Mouse (Mus musculus): Measurements from ENCODE around the gene Erich4. TPM values are rescaled to one million over a fixed set of nuclear protein-coding genes. Genes with fewer than 3 reads are reported as not detected.
"Not testable (repeated sequence)": the region's sequence is repeated elsewhere in the genome, so short reads cannot be mapped to it uniquely, and the experiment has no call there.

Erich4 gene
- polyA plus RNA-seq, 3 experiments from 2014 or later: not detected

DNA sequence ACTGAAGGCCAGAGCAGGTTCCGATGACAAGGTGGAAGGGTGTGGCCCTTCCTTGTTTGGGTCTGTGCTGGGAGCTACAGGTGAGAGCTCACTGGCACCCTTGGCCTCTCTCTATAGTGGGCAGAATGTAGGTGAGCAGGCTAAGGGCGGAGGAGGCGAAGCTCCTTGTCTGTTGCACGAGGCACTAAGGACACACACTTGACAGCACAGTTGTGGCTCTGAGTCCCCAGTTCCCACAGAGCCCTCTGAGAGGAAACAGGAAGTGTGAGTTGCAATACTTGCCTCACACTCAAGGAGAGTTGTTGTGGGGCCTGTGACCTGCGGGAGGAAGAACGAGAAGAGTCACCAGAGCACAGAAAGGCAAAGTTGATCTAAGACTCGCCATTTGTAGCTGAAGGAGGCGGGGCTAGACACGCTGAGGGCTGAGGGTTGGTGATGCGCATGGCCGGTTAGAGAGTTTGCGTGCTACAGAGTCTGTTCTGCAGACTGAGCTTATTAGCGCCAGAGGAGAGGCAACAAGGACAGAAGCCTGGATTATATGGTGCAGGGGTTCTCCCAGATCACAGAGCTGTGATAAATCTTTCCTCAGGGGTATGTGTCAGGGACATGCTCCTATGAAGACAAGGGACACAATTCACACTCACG lies 38.8 kb downstream of the Erich4 start:
- peak; percentile 93 for ATAC-seq

DNA sequence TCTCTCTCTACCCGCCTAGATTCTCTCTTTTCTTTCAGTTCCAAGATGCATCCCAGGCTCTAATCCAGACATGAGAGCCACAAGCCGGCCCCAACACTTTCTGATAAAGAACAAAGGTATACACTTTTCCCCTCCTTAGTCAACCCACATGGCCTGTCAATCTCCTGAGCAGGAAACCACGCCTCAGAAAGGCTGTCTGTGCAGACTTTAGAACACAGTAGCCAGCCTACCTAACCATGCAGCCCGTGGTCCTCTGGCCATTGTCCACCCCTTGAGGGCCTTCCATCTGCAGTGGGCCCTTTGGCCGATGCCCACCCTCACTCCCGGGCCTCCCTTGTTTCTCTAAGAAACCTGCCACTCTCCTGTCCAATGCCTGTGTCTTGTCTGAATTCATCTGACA lies 39.4 kb downstream of the Erich4 start:
- ATAC-seq: peak; percentile 66

GRCm38 (mm10) chr7:25575870-25576269 lies 39.8 kb downstream of the Erich4 start:
- no peak for ATAC-seq

- ATAC-seq: no peak
Observed at GRCm38 (mm10) chr7:25575105-25575504, 40.6 kb downstream of the Erich4 start.

DNA sequence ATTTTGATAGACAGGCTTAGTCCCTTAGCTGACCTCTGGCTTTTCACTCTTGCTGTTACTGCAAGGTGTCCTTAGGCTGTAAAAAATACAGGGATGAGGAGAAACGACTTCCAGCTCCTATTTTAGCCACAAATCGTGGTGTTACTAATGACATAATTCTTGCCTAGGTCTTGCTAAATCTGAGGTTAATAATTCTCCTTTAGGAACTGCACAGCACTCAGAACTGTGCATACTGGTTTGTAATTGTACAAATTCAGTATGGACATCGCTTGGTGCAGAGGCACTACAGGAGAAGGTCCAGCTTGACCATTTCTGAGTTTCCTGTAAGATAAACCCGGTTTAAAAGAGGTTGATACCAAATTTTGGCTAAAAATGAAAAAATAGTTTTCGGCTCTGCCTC lies 41.9 kb downstream of the Erich4 start:
- not testable (repeated sequence) for ATAC-seq

DNA sequence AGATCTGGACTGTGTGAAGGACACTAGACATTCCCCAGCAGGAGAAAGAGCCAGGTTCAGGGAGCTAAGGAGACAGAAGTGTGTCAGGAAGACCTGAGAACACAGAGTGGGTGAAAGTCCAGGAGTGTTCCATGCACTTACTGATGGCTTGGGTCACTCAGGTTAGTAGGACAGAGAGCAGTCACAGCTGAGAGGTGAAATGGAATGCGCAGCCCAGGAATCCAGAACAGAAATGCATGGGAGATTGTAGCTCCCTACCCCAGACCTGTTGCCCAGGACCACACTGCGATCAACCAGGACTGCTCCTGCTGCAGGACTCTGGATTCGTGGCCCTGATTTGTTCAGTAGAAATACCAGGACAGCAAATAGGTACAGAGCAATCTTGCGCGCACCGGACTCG lies 47.0 kb downstream of the Erich4 start:
- no peak for ATAC-seq

Other genes with a start within 250 kb of the Erich4 start
- gene Cnfn, start 246.2 kb downstream of the Erich4 start, polyA plus RNA-seq (2017; shearing (Covaris generic)): not detected
- gene Lipe, start 217.2 kb downstream of the Erich4 start, polyA plus RNA-seq (2017; shearing (Covaris generic)): 10 to 100 TPM in 2 of 3 experiments, 1 to 10 TPM in 1; 9.0 to 11.0 (median 10.1) TPM
- not detected for gene Cxcl17, start 203.0 kb downstream of the Erich4 start, polyA plus RNA-seq (2017; shearing (Covaris generic))
- under 1 TPM in 1 of 3 experiments, not detected in 2; 0.54 TPM for gene Ceacam1, start 138.3 kb downstream of the Erich4 start, polyA plus RNA-seq (2017; shearing (Covaris generic))
- under 1 TPM in 1 of 3 experiments, not detected in 2; 0.20 TPM for gene Ceacam2, start 76.0 kb downstream of the Erich4 start, polyA plus RNA-seq (2017; shearing (Covaris generic))
- 10 to 100 TPM; 27.1 to 55.4 (median 47.5) TPM for gene Dmac2, start 3.5 kb upstream of the Erich4 start, polyA plus RNA-seq (2017; shearing (Covaris generic))
- gene B3gnt8, start 10.8 kb upstream of the Erich4 start, polyA plus RNA-seq (2017; shearing (Covaris generic)): under 1 TPM in 2 of 3 experiments, not detected in 1; 0.40 to 0.45 TPM
- 10 to 100 TPM; 10.5 to 16.7 (median 15.5) TPM for gene Bckdha, start 43.1 kb upstream of the Erich4 start, polyA plus RNA-seq (2017; shearing (Covaris generic))
- 100 to 1,000 TPM in 2 of 3 experiments, 10 to 100 TPM in 1; 65.5 to 124 (median 103) TPM for gene Exosc5, start 43.3 kb upstream of the Erich4 start, polyA plus RNA-seq (2017; shearing (Covaris generic))
- 10 to 100 TPM in 2 of 3 experiments, 1 to 10 TPM in 1; 8.2 to 23.6 (median 14.4) TPM for gene Tmem91, start 59.3 kb upstream of the Erich4 start, polyA plus RNA-seq (2017; shearing (Covaris generic))
- 10 to 100 TPM; 55.9 to 76.1 (median 57.2) TPM for gene B9d2, start 64.9 kb upstream of the Erich4 start, polyA plus RNA-seq (2017; shearing (Covaris generic))
- 1 to 10 TPM; 4.6 to 6.7 (median 5.4) TPM for gene Tgfb1, start 71.1 kb upstream of the Erich4 start, polyA plus RNA-seq (2017; shearing (Covaris generic))
- 10 to 100 TPM; 41.2 to 45.8 (median 45.8) TPM for gene Ccdc97, start 103.2 kb upstream of the Erich4 start, polyA plus RNA-seq (2017; shearing (Covaris generic))
- gene Hnrnpul1, start 138.9 kb upstream of the Erich4 start, polyA plus RNA-seq (2017; shearing (Covaris generic)): 10 to 100 TPM; 46.6 to 56.2 (median 54.7) TPM
- gene Axl, start 172.8 kb upstream of the Erich4 start, polyA plus RNA-seq (2017; shearing (Covaris generic)): 10 to 100 TPM; 18.6 to 32.5 (median 25.5) TPM
- gene Cyp2s1, start 201.0 kb upstream of the Erich4 start, polyA plus RNA-seq (2017; shearing (Covaris generic)): 1 to 10 TPM; 2.9 to 4.1 (median 3.0) TPM

All from inflammation-experienced regulatory T-cells, adult 6 months (primary cell).